Mouse (Mus musculus) bone marrow, adult 2 months (tissue): ENCODE measurements around the gene Tamm41.

ENCODE experiments used
- CTCF ChIP-seq: fragments of 200-500 bp; IDR thresholded peaks from 2 replicates; pipeline ENCODE4 v1.5.1; 2011; ENCODE audit warnings: low read length, control low read depth; ENCODE audit not compliant: control insufficient read depth, insufficient read depth
- POLR2A ChIP-seq: fragments of 200-500 bp; IDR thresholded peaks from 2 replicates; pipeline ENCODE4 v1.6.1; 2011; ENCODE audit warnings: low read depth, mild to moderate bottlenecking, control low read depth, low read length, borderline replicate concordance; ENCODE audit not compliant: control insufficient read depth

DNA sequence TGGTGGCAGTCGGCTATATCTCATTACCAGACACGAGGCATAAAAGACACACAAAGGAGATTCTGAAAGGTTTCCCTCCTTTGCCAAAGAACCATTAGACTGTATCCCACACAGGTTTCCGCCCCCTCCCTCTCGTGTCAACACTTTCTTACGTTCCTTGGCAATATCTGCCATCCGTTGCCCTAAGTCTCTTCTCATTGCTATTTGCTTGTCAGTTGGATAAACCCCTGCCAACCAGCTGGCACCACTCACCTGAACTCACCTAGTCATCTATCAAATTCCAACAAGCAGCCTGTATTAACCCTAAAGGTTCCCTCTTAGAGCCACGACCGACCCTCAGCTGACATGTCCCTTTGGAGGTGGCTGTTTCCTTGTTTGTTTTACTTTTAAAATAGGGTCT is 72.3 kb downstream of the Tamm41 start:
- TF ChIP-seq POLR2A (no peak), CTCF (no peak)
